Mouse (Mus musculus) cerebellum, adult 11-12 months (tissue): Measurements from ENCODE around the gene Nop56.

ENCODE experiments used
- DNase-seq: peaks from one replicate; pipeline ENCODE4 v3.0.0; 2022

The Nop56 gene

DNA sequence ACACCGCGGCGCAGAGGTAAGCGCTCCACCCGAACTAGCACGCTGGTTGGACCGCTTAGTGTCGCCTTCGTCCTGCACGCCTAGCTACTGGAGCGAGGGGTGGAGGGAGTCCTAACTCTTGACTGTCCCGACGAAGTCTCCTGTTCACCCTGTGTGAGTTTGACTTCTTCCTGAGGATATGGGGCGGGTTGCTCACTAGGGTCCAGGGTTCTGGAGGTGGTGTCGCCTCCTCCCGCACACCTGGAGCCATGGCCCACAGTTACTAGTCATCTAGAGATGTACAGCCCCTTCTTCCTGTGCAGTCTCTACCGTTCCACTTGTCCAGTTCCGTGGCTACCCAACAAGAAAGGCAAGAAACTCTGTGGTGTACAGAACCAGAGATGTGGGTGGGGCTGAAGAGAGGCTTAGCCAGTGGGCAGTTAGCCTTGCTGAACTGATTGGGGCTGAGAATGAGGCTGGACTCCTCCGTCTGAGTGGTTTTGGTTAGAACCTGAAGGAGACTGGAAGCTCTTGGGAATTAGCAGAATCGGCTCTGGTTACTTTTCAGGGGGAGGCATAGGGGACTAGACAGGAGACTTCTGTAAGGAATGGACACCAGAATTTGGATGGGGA is 22.0 kb downstream of the Nop56 start:
- DNase-seq, result no peak

DNA sequence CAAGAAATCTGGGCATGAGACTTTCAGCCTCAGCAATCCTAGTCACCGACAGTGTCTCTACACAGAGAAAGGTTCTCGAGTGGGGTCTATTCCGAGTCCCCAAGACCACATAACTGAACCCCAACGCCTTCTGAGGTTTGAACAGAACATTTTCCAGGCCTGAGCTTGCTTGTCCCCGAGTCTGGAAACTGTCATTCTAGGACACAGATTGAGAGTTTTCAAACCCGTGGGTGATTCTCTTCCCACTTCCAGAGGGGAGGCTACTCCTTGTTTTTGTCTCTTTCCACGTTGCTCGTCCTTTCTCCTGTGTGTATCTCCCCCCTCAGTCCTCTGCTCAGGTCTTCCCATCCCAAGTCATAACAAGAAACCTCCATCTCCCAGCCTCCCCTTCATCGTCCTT is 23.4 kb downstream of the Nop56 start:
- DNase-seq, result no peak

GRCm38 (mm10) chr2:130303014-130303413 is 28.8 kb downstream of the Nop56 start:
- no peak for DNase-seq

DNA sequence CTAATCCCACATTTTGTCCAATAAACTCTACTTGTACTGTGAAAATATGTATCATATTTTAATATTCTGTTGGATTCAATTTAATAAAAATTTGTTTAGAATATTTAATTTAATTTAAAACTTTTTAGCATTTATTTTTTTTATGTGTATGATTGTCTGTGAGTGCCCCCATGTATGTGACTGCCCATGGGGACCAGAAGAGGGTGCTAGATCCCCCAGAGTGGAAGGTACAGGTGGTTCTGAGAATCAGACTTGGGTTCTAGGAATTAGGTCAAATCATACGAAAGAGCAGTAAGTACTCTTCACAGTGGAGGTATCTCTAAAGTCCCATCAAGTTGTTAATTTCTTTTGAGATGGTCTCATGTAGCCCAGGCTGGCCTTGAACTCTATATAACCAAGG is 52.8 kb downstream of the Nop56 start:
- no peak for DNase-seq
